Mouse (Mus musculus): ENCODE measurements around the gene Sncg.
A peak's percentile ranks its signal among the peaks of the same experiment; 100 is the strongest.

- TF ChIP-seq RCOR1 (conservative IDR thresholded peaks at IDR 0.05; ENCODE audit: low read depth, low read length) (no peak), ZKSCAN1 (IDR thresholded peaks at IDR 0.05; ENCODE audit: borderline replicate concordance, low read depth, low read length) (no peak), BHLHE40 (IDR thresholded peaks at IDR 0.05; ENCODE audit: low read depth, low read length) (no peak), HCFC1 (IDR thresholded peaks at IDR 0.05; ENCODE audit: low read depth, low read length) (no peak), E2F4 (IDR thresholded peaks at IDR 0.05; ENCODE audit: insufficient replicate concordance, low read depth, low read length) (no peak), RAD21 (IDR thresholded peaks at IDR 0.05; ENCODE audit: low read depth, low read length) (no peak), MAX (IDR thresholded peaks at IDR 0.05; ENCODE audit: low read length) (no peak), EP300 (IDR thresholded peaks at IDR 0.05; ENCODE audit: low read length) (peak; percentile 76), CTCF (conservative IDR thresholded peaks at IDR 0.05 in 1 of 2, IDR thresholded peaks at IDR 0.05 in 1 of 2; ENCODE audit: low read depth in 2 of 2, low read length in 2 of 2) (no peak), ZC3H11A (IDR thresholded peaks at IDR 0.05; ENCODE audit: low read depth, low read length) (no peak)
Measured at GRCm38 (mm10) chr14:34403424-34403823, 28.8 kb upstream of the Sncg start.
